Mouse (Mus musculus) myocyte (in vitro differentiated cells): ENCODE data around the gene Fkbp3.

Experiments
- CEBPB ChIP-seq: IDR thresholded peaks from 2 replicates; pipeline ENCODE4 v1.6.1; 2011; ENCODE audit warnings: mild to moderate bottlenecking, moderate library complexity; ENCODE audit not compliant: poor library complexity, insufficient read depth, severe bottlenecking
- MAX ChIP-seq: IDR thresholded peaks from one replicate; pipeline ENCODE4 v1.6.1; 2011; ENCODE audit warnings: low read depth, mild to moderate bottlenecking, control low read depth
- MYOG ChIP-seq, 3 experiments: IDR thresholded peaks; one replicate each; pipeline ENCODE4 v1.6.1; 2011; ENCODE audit warnings: control low read depth in 2 of 3, low read depth in 2 of 3, mild to moderate bottlenecking in 2 of 3; ENCODE audit not compliant: insufficient read length in 2 of 3, control insufficient read depth in 1 of 3, insufficient read depth in 1 of 3
- POLR2A ChIP-seq: IDR thresholded peaks from one replicate; pipeline ENCODE4 v1.6.1; 2011; ENCODE audit warnings: low read depth, mild to moderate bottlenecking, control low read depth, moderate library complexity; ENCODE audit not compliant: insufficient read length
- TCF12 ChIP-seq: IDR thresholded peaks from one replicate; pipeline ENCODE4 v1.6.1; 2011; ENCODE audit warnings: mild to moderate bottlenecking, control low read depth; ENCODE audit not compliant: poor library complexity, insufficient read depth, severe bottlenecking
- USF1 ChIP-seq: IDR thresholded peaks from one replicate; pipeline ENCODE4 v1.6.1; 2011; ENCODE audit warnings: low read depth, mild to moderate bottlenecking, control low read depth, moderate library complexity

GRCm38 (mm10) chr12:65036190-65036870 is 37.5 kb downstream of the Fkbp3 start, which contains the start of gene Prpf39:
- TF ChIP-seq POLR2A (peak; percentile 99), MYOG (IDR thresholded peaks at IDR 0.05; ENCODE audit: control insufficient read depth in 1 of 3, insufficient read depth in 1 of 3, insufficient read length in 2 of 3, low read depth in 2 of 3) (peak in 1 of 3 experiments; percentile 2), TCF12 (no peak), CEBPB (no peak), USF1 (peak; percentile 97), MAX (no peak)
